Mouse (Mus musculus) fibroblast of lung, adult 2 months (primary cell): ENCODE measurements at regions not wholly inside any gene's neighbourhood (a gene's known extent, or its start where the extent isn't known, plus 50 kb on each side); places are given as distances from the start of the nearest gene placed in this dataset.
A peak's percentile ranks its signal among the peaks of the same experiment; 100 is the strongest.

Experiments used
- DNase-seq: peaks from one replicate; pipeline ENCODE4 v3.0.0-alpha.2; 2011; ENCODE audit warnings: low read depth

DNA sequence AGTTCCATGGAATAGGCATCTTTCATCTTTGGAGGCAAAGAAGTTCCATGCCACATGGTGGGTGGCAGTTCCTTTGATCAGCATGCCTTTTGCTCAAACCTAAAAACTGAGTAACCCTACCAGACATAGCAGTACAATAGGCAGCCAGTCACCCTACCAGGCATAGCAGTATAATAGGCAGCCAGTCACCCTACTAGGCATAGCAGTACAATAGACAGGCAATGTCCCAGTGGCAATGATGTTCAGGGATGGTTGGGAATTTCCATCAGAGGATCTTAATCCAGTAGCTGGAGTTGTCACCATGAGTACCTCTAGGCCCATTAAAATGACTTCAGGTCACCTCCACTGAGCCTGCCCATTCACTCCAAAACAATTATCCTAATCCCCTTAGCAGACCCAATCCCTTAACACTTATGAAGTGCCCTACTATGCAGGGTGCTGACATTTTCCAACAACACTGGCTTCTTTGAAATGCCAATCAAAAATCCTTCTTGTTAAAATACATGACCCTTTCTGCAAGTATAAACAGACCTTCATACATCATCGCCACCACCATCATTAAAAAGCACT, 523.5 kb upstream of the Mpdz start:
- no peak for DNase-seq

GRCm38 (mm10) chr4:81963112-81963511, 520.5 kb upstream of the Mpdz start:
- no peak for DNase-seq

DNA sequence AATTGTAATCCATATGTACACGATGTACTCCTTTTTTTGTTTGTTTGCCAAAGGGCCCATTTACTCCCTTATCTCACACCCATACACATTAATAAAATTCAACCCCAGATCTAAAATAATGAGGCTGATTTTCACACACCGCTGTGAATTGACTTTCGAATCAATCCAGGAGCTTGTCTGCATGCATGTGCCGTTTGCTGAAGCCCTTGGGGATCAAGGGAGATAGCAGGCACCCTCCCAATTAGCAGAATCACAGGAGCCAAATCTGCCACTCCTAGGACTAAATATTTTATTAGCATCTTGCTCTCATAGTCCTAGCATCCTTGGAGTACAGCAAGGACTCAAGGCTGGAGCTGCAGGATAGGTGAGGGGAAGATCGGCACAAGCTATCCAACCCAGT, 520.0 kb upstream of the Mpdz start:
- no peak for DNase-seq

- no peak for DNase-seq
These were observed 518.2 kb upstream of the Mpdz start for GRCm38 (mm10) chr4:81960552-81961534.

DNA sequence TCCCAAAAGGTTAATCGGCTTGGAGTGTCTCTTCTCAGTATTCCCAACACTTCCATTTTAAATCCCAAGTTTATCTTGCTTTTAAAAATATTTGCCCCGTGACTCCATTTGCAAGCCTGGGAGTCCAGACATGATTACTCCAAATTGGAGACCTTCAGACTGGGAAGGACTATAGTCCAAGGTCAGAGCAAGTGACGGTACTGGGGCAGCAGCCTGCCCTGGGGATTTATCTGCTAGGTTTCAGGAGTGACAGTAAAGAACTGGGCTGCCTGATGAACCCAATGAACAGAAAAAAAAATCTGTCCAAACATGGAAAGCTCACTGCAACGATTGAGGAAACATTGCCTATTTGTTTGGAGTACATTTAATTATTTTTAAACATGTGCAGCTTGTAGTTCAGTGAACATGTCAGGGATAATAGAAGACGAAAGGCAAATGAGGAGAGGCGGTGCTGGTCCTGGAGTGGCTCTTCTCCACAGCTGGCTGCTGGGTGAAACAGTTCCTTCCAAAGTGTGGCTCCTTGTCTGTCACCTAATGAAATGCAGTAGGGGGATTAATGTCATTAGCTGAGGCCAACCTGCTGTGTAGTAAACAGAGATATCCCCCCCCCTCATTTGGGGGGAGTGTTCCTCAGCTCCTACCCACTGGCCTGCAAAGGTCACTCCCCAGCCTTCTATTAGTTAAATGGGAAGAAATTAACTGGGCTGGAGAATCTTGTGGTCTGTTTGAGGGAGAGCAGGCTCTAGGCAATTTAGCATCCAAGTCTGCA, 514.5 kb upstream of the Mpdz start:
- no peak for DNase-seq

GRCm38 (mm10) chr4:81953023-81953422, 510.4 kb upstream of the Mpdz start:
- DNase-seq = no peak

GRCm38 (mm10) chr4:81937384-81937783, 494.8 kb upstream of the Mpdz start:
- no peak for DNase-seq

DNA sequence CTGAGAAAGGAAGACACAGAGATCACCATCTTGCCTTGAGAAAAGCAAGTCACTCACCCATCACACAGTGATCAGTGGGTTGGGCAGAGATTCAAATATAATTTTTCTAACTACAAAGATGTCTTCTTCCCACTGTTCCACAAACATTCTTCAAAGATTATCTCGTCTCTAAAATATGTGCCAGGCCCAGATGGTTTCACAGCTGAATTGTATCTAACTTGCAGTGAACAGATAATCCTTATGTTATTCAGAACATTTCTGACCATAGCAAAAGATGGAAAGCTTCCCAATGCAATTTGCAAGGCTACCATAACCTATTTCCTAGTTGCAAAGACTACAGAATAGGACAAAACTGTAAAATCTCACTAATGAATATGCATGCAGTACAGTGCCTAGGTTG, 488.3 kb upstream of the Mpdz start:
- DNase-seq = no peak

DNA sequence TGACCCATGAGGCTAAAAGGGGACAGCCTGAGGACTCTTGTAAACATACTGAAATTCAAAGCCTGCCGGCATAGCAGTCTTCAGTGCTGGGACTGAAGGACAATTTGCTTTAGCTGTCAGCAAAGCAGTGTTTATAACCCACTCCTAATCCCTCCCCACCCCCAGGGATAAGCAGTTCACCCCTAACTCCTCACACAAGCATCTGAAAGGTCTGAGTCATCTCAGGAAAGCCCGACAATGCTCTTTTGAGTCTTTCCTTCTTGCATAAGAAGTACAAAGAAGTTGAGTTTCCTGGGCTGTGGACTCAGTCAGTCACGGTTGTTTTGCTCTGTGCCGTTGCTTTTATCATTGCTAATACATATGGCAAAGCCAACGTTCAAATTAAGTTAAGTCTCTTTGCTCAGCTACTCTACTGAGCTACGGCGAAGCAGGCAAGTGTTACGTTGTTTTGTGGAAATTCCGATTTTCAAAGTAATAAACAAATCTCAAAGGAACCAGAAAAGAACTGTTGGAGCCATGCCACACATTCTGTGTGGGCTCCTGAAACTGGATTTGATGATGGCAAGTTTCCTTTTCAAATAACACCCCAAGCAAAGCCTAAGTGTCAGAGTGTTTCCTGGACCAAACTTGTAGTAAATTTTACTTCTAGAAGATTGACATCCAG, 486.1 kb upstream of the Mpdz start:
- peak; percentile 31 for DNase-seq

- no peak for DNase-seq
These were observed 484.6 kb upstream of the Mpdz start for GRCm38 (mm10) chr4:81927176-81927714.

DNA sequence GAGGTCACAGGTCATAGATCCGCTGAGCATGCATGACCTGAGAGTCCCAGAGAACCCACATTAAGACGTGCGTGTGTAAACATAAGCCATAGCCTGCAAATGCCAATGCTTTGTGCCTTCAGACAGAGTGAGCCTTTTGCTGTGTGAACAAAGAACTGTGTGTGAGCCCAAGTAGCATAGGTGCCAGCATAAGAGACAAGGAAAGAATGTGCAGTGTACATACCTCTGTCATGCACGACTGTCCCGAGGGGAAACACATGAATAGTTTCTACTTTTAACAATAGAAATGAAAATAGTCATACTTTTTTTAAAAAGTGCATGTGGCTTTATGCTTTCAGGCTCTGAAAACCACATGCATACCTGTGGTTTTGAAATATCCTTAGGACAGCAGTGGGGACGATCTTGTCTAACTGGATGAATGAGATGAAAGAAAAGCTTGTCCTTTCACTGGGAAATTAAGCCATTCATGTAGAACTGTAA, 484.1 kb upstream of the Mpdz start:
- DNase-seq = peak; percentile 32

GRCm38 (mm10) chr4:81925611-81926010, 483.0 kb upstream of the Mpdz start:
- no peak for DNase-seq

DNA sequence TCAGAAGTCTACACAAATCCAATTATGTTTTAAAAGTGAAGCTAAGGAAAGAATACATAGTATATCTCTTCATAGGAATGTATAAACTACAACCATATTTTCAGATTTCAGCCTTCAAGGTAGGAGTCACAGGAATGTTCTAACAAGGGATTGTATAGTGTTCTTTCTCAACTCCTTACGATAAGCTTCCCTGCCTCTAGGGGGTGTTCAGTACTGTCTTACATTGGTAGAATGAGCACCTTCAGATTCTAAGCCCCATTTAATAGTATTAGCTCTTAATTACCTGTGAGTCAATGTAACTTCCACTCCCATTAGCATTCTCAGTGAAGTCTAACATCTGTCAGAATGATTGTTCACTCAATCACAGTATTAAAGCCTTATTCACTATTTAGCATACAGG, 481.5 kb upstream of the Mpdz start:
- DNase-seq = no peak

- no peak for DNase-seq
These were observed 480.3 kb upstream of the Mpdz start for GRCm38 (mm10) chr4:81922876-81923275.

DNA sequence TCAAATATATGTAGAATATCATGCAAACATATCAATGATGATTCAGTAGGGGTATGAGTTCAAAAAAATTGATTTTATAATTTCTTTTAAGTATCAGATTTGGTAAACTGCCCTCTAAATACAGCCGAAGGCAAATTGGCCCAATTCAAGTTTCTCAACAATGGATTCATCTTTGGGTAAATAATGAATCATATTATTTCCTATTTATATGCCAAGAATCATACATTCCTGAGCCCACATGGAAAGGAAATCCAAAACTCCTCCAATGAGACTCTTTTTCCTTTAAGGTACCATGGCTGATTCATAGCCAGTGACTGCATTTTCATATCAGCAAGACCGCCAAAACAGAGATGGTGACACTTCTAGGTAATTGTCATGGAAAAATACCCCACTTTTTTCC, 472.4 kb upstream of the Mpdz start:
- DNase-seq = no peak

DNA sequence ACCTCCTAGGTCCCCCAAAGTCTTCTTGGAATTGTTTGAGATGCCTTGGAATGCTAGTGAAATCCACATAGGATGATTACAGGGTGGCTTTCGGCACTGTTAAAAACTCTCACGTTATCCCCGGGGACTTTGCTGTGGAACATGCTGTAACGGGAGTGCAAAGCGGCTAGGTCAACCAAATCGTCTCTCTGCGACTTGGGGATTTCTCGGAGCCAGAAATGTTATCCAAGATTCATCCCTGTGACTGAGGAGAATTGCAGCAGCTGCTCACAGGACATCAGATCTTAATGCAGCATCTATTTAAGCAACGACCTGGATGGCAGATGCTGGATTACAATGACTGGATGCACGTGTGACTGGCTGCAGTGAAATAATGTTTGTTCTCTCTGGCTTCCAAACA, 470.7 kb upstream of the Mpdz start:
- no peak for DNase-seq

DNA sequence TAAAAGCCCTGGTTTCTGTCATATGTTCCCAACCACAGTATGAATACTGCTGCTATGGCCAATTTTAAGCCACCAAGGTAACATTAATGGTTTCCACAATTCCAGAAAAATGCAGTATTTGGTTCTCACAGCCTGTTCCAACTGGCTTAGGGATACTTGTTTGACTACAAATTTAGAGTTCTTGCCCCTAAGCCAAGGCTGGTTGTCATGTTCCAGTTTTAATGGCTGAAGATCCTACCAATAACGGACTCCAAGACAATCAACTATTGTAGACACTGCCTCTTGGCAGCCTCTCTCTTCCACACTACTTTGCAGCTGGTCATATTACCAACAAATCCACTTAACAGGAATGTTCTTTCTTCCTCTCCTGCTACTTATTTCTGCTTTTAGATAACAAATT, 470.0 kb upstream of the Mpdz start:
- DNase-seq = no peak

- no peak for DNase-seq
These were observed 457.4 kb upstream of the Mpdz start for GRCm38 (mm10) chr4:81899961-81900540.

- no peak for DNase-seq
These were observed 456.0 kb upstream of the Mpdz start for GRCm38 (mm10) chr4:81898661-81899060.

GRCm38 (mm10) chr4:81897451-81897850, 454.8 kb upstream of the Mpdz start:
- DNase-seq = no peak

DNA sequence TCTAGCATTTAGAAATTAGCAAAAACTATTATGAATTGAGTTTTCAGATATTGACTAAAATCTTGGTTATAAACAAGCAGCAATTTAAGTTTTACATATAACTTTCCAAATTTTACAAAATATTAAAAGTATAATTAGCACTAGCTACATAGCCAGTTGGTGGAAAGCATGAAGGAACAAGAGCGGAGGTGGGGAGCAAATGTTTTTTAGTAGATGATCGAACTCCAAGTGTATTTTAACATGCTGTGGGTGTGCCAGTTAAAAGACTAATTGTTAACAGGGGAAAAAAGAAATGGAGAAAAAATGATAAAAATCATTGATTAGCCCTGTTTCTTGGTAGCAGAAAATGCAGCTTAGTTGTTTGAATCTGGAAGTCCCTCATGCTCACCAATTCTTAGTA, 426.3 kb upstream of the Mpdz start:
- DNase-seq = no peak
